Mouse (Mus musculus) heart, embryonic 11.5 days (tissue): ENCODE data around the gene Depdc5. TPM values are rescaled to one million over a fixed set of nuclear protein-coding genes. Genes with fewer than 3 reads are reported as not detected.

Experiments
- ATAC-seq: fragments of 200-750 bp; cut with Nextera tagmentation; replicated peaks from 2 replicates; pipeline ENCODE4 v1.8.0; 2017; ENCODE audit warnings: moderate library complexity; ENCODE audit not compliant: insufficient number of reproducible peaks, low FRiP score, low TSS enrichment
- H3K27ac ChIP-seq: fragments of 300-500 bp; sonication (generic); 2 replicates; pipeline ENCODE4 v1.5.1; 2014; ENCODE audit warnings: mild to moderate bottlenecking, low read depth, low read length
- H3K27me3 ChIP-seq: fragments of 300-500 bp; sonication (generic); 2 replicates; pipeline ENCODE4 v1.6.1; 2014; ENCODE audit warnings: mild to moderate bottlenecking, low read length, mixed read lengths; ENCODE audit not compliant: control insufficient read depth, insufficient read depth
- H3K36me3 ChIP-seq: fragments of 300-500 bp; sonication (generic); 2 replicates; pipeline ENCODE4 v1.6.1; 2014; ENCODE audit warnings: mild to moderate bottlenecking, low read length, moderate library complexity, mixed read lengths; ENCODE audit not compliant: control insufficient read depth, insufficient read depth
- H3K4me1 ChIP-seq: fragments of 300-500 bp; sonication (generic); 2 replicates; pipeline ENCODE4 v1.6.1; 2014; ENCODE audit warnings: low read length; ENCODE audit not compliant: control insufficient read depth, insufficient read depth
- H3K4me2 ChIP-seq: fragments of 300-500 bp; sonication (generic); 2 replicates; pipeline ENCODE4 v1.6.1; 2014; ENCODE audit warnings: mild to moderate bottlenecking, moderate library complexity
- H3K4me3 ChIP-seq: fragments of 300-500 bp; sonication (generic); 2 replicates; pipeline ENCODE4 v1.5.1; 2014; ENCODE audit warnings: low read depth, low read length
- H3K9ac ChIP-seq: fragments of 300-500 bp; sonication (generic); 2 replicates; pipeline ENCODE4 v1.6.1; 2014; ENCODE audit warnings: mild to moderate bottlenecking, low read depth, low read length, moderate library complexity
- H3K9me3 ChIP-seq: fragments of 300-500 bp; sonication (generic); replicated peaks from 2 replicates; pipeline ENCODE4 v1.6.1; 2016; ENCODE audit warnings: low read length; ENCODE audit not compliant: control insufficient read depth
- WGBS: fragments of 180-500 bp; shearing (Covaris S2); extraction: QIAGEN DNeasy Blood & Tissue Kit; methylation state at CpG from one replicate; pipeline ENCODE4 v1.1.7; 2014; ENCODE audit not compliant: insufficient replicate concordance; 5-methylcytosine and 5-hydroxymethylcytosine counted together
- polyA plus RNA-seq: library from polyadenylated mRNA; unstranded; fragments of >200 nt; fragmentation: Nextera tagmentation; extraction: Ambion mirVana; gene quantifications from 2 replicates; pipeline ENCODE4 v1.2.1, GENCODE M21; 2014

The Depdc5 gene
- polyA plus RNA-seq, 1 experiment from 2014 or later, result 18.2 TPM

- no peak for ATAC-seq
- Histone ChIP-seq H3K36me3 (peaks cover 6% of the 10 kb centered on the region), H3K27ac (peak overlapping the region; percentile 99), H3K4me2 (peak overlapping the region; percentile 85), H3K4me3 (peak overlapping the region; percentile 80), H3K9ac (peak overlapping the region; percentile 89), H3K9me3 (no peaks in the 10 kb centered on the region), H3K27me3 (no peaks in the 10 kb centered on the region), H3K4me1 (peaks cover 38% of the 10 kb centered on the region)
- 0% methylated on average over 12 of the region's 12 CpGs for WGBS
Observed at GRCm38 (mm10) chr5:33019426-33019821, 155.9 kb downstream of the Depdc5 start.

DNA sequence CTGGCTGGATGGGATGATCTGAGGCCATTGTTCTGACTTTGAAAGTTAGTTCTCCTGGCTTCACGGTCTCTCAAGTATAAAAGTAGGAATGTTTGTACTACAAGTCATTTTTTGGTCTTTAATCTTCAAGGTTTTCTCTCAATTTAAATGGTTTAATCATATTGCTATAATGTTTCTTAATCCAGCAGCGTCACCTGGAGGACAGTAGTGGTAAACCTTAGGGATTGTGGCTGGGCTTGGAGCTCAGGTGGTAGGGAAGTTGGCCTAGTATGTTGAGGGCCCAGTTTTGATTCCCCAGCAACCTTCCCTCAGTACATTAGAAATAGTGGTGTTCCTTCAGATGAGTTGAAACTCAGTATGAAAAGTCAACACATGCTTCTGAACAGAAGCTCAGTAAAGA is 158.1 kb downstream of the Depdc5 start:
- 88% methylated on average over 2 of the region's 2 CpGs for WGBS
- no peak for ATAC-seq
- peaks cover 35% of the 10 kb centered on the region for H3K4me1 ChIP-seq
- no peak overlapping the region for H3K27ac ChIP-seq
- H3K27me3 ChIP-seq, result no peaks in the 10 kb centered on the region
- no peaks in the 10 kb centered on the region for H3K9me3 ChIP-seq
- no peak overlapping the region for H3K9ac ChIP-seq
- H3K4me2 ChIP-seq, result 0 out of 2 replicates have a peak overlapping the region, but pooled peaks have one; percentile 20
- peaks cover 10% of the 10 kb centered on the region for H3K36me3 ChIP-seq
- H3K4me3 ChIP-seq, result no peak overlapping the region

DNA sequence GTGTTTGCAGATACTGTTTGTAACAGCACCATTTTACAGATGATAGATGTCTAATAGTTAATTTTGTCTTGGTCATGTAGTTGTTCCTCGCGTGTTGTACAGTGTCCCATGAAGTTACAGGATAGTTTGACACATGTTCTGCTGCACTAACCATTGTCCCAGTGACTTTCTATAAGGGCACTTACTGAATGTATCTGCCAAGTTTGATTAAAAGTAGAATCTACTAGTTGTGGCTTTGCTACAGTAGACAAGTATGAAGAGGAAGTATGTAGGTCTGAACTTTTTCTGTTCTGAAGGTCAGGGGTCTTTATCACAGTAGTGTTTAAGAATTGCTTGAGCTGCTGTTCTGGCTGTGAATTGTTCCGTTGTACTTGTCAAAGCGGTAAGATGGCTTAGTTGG is 159.8 kb downstream of the Depdc5 start:
- no peak overlapping the region for H3K27ac ChIP-seq
- no peaks in the 10 kb centered on the region for H3K27me3 ChIP-seq
- no peaks in the 10 kb centered on the region for H3K9me3 ChIP-seq
- H3K4me1 ChIP-seq, result peaks cover 32% of the 10 kb centered on the region
- H3K4me2 ChIP-seq, result no peak overlapping the region
- no peak overlapping the region for H3K4me3 ChIP-seq
- H3K36me3 ChIP-seq, result peaks cover 10% of the 10 kb centered on the region
- no peak for ATAC-seq
- 83% methylated on average over 4 of the region's 4 CpGs for WGBS
- peak overlapping the region; percentile 7; the same call in 1 of the 2 replicates for H3K9ac ChIP-seq

DNA sequence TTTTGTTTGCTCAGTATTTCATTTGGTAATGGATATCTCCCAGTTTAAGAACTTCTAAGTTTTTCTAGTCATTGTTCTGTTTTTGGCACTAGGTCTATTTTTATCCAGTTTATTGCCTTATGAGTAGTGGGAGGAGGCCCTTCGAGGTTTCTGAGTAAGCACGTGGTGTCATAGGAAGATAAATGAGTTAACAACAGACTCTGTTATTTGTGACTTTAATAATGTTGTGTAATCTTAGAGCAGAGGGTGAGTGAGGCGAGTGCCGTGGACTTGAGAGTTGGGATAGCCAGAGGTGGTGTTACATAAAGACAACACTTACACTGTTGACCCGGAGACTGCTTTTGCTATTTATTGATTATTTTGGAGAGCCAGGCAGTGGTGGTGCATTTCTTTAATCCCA is 161.0 kb downstream of the Depdc5 start:
- Histone ChIP-seq H3K4me3 (no peak overlapping the region), H3K36me3 (peaks cover 10% of the 10 kb centered on the region), H3K4me2 (no peak overlapping the region), H3K9ac (no peak overlapping the region), H3K9me3 (no peaks in the 10 kb centered on the region), H3K4me1 (peaks cover 36% of the 10 kb centered on the region), H3K27me3 (no peaks in the 10 kb centered on the region), H3K27ac (no peak overlapping the region)
- no peak for ATAC-seq
- 65% methylated on average over 5 of the region's 5 CpGs for WGBS

GRCm38 (mm10) chr5:33028656-33029055 is 165.2 kb downstream of the Depdc5 start:
- no peaks in the 10 kb centered on the region for H3K27me3 ChIP-seq
- peaks cover 10% of the 10 kb centered on the region for H3K36me3 ChIP-seq
- no peak overlapping the region for H3K9ac ChIP-seq
- H3K27ac ChIP-seq, result no peak overlapping the region
- H3K4me1 ChIP-seq, result peaks cover 13% of the 10 kb centered on the region
- WGBS, result 64% methylated on average over 2 of the region's 2 CpGs
- ATAC-seq, result no peak
- no peak overlapping the region for H3K4me3 ChIP-seq
- H3K4me2 ChIP-seq, result no peak overlapping the region
- H3K9me3 ChIP-seq, result no peaks in the 10 kb centered on the region

- Histone ChIP-seq H3K36me3 (no peaks in the 10 kb centered on the region; the same call in 1 of the 2 replicates), H3K9me3 (no peaks in the 10 kb centered on the region), H3K27ac (no peak overlapping the region), H3K27me3 (no peaks in the 10 kb centered on the region), H3K4me2 (no peak overlapping the region), H3K4me1 (peaks cover 6% of the 10 kb centered on the region), H3K9ac (no peak overlapping the region), H3K4me3 (no peak overlapping the region)
- 71% methylated on average over 4 of the region's 4 CpGs for WGBS
- no peak for ATAC-seq
Observed at GRCm38 (mm10) chr5:33030425-33031175, 167.1 kb downstream of the Depdc5 start.

- no peak for ATAC-seq
- Histone ChIP-seq H3K4me2 (no peak overlapping the region), H3K9me3 (no peaks in the 10 kb centered on the region), H3K27ac (no peak overlapping the region), H3K4me1 (peaks cover 6% of the 10 kb centered on the region), H3K27me3 (no peaks in the 10 kb centered on the region), H3K36me3 (no peaks in the 10 kb centered on the region), H3K4me3 (no peak overlapping the region), H3K9ac (no peak overlapping the region)
- 69% methylated on average over 10 of the region's 10 CpGs for WGBS
Observed at GRCm38 (mm10) chr5:33032036-33032773, 168.7 kb downstream of the Depdc5 start.

DNA sequence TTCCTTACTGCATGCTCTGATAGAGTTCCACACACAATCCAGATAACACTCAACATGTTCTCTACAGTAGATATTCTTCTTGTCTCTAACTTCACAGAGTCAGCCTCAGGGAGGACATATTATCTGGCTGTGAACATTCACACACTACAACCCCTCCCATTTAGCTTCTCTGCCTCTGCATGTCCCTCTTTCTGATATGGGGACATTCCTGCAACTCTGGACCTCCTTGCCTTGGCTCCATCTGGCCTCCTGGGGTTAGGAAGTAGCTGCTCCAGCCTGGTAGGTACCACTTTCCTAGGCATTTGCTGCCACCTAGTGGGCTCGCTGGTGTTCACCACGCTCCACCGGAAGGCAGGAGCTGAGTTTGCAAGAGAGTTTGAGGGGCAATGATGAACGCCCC is 169.6 kb downstream of the Depdc5 start:
- Histone ChIP-seq H3K4me1 (peaks cover 6% of the 10 kb centered on the region), H3K27ac (no peak overlapping the region), H3K4me2 (no peak overlapping the region), H3K36me3 (no peaks in the 10 kb centered on the region), H3K9me3 (no peaks in the 10 kb centered on the region), H3K27me3 (no peaks in the 10 kb centered on the region), H3K4me3 (no peak overlapping the region), H3K9ac (no peak overlapping the region)
- 2% methylated on average over 4 of the region's 4 CpGs for WGBS
- peak; percentile 37; the same call in 1 of the 2 replicates for ATAC-seq
